Mouse (Mus musculus): ENCODE data around the gene Teddm1a. TPM values are rescaled to one million over a fixed set of nuclear protein-coding genes. Genes with fewer than 3 reads are reported as not detected.

Gene Teddm1a
- polyA plus RNA-seq, 1 experiment from 2014 or later, result not detected

GRCm38 (mm10) chr1:153937025-153937424, 45.5 kb downstream of the Teddm1a start:
- no peaks in the 10 kb centered on the region for H3K36me3 ChIP-seq (replicated peaks; ENCODE audit: insufficient read depth, low read length)
- no peak overlapping the region for H3K4me3 ChIP-seq (ENCODE audit: low read depth, low read length)
- H3K4me2 ChIP-seq (ENCODE audit: low read depth, low read length), result no peak overlapping the region
- no peaks in the 10 kb centered on the region for H3K9me3 ChIP-seq (ENCODE audit: low read length)
- H3K27ac ChIP-seq (ENCODE audit: low read depth), result no peak overlapping the region
- TF ChIP-seq EP300 (IDR thresholded peaks at IDR 0.05; ENCODE audit: low read depth) (no peak), CTCF (IDR thresholded peaks at IDR 0.05; ENCODE audit: low read depth) (no peak)
- DNase-seq (no peak), ATAC-seq (no peak)
- H3K27me3 ChIP-seq (ENCODE audit: insufficient read depth, low read length), result no peaks in the 10 kb centered on the region
- H3K9ac ChIP-seq (replicated peaks), result no peak overlapping the region
- 90% methylated on average over 2 of the region's 2 CpGs for WGBS (ENCODE audit: insufficient replicate concordance)
- no peaks in the 10 kb centered on the region for H3K4me1 ChIP-seq (ENCODE audit: insufficient read depth)

GRCm38 (mm10) chr1:153940986-153941385, 49.4 kb downstream of the Teddm1a start:
- no peaks in the 10 kb centered on the region for H3K4me1 ChIP-seq (ENCODE audit: insufficient read depth)
- WGBS (ENCODE audit: insufficient replicate concordance), result 85% methylated on average over 2 of the region's 2 CpGs

More at GRCm38 (mm10) chr1:153940986-153941385, 49.4 kb downstream of the Teddm1a start:
- H3K36me3 ChIP-seq (replicated peaks; ENCODE audit: insufficient read depth, low read length), result no peaks in the 10 kb centered on the region
- H3K4me3 ChIP-seq (ENCODE audit: low read depth, low read length), result no peak overlapping the region
- H3K9me3 ChIP-seq (ENCODE audit: low read length), result no peaks in the 10 kb centered on the region
- no peak overlapping the region for H3K4me2 ChIP-seq (ENCODE audit: low read depth, low read length)
- H3K9ac ChIP-seq (replicated peaks), result no peak overlapping the region
- no peak for DNase-seq
- no peak overlapping the region for H3K27ac ChIP-seq (ENCODE audit: low read depth)
- TF ChIP-seq CTCF (IDR thresholded peaks at IDR 0.05; ENCODE audit: low read depth) (no peak), EP300 (IDR thresholded peaks at IDR 0.05; ENCODE audit: low read depth) (no peak)
- H3K27me3 ChIP-seq (ENCODE audit: insufficient read depth, low read length), result no peaks in the 10 kb centered on the region
- ATAC-seq, result no peak

Small RNA genes lying within 50 kb of the gene (microRNA-seq; reads per million reads assigned to microRNA genes)
- 116 reads per million, percentile 45 among the genes with 10 or more reads in this experiment for gene Mir8114

Other genes starting within 250 kb of the Teddm1a start
- 0.05 TPM in 1 of 2 replicates, not detected in the other for gene Rgs8, start 238.7 kb upstream of the Teddm1a start, polyA plus RNA-seq (2015; fragmentation: Nextera tagmentation; extraction: Ambion mirVana)
- 15.8 and 22.9 TPM in 2 replicates for gene Rgs16, start 151.4 kb upstream of the Teddm1a start, polyA plus RNA-seq (2015; fragmentation: Nextera tagmentation; extraction: Ambion mirVana)
- 13.9 and 15.7 TPM in 2 replicates for gene Rnasel, start 142.3 kb upstream of the Teddm1a start, polyA plus RNA-seq (2015; fragmentation: Nextera tagmentation; extraction: Ambion mirVana)
- not detected in 2 replicates for gene Rgsl1, start 47.6 kb upstream of the Teddm1a start, polyA plus RNA-seq (2015; fragmentation: Nextera tagmentation; extraction: Ambion mirVana)
- gene Teddm1b, start 17.4 kb upstream of the Teddm1a start, polyA plus RNA-seq (2015; fragmentation: Nextera tagmentation; extraction: Ambion mirVana), result 0.05 TPM in 2 replicates
- 305 and 310 TPM in 2 replicates for gene Glul, start 8.2 kb downstream of the Teddm1a start, polyA plus RNA-seq (2015; fragmentation: Nextera tagmentation; extraction: Ambion mirVana)
- gene Teddm2, start 8.5 kb downstream of the Teddm1a start, polyA plus RNA-seq (2015; fragmentation: Nextera tagmentation; extraction: Ambion mirVana), result 0.53 and 0.88 TPM in 2 replicates

Measured in liver, postnatal 0 days (tissue).